In genomic region chr4:23271947-23272346, GRCm38 (mm10) we compare ENCODE assay signal across 23 mouse cellular contexts.
DNase-seq lines count a peak whose midpoint lies in the region; ATAC-seq and TF ChIP-seq lines count a peak whose summit lies in the region.
"Had no signal": no experiment of that assay in that cellular context is flagged by ENCODE, and none has a peak within 500 bp of the region (broad histone marks: within the 10 kb centered on the region; RNA-seq: fewer than 3 reads in every experiment).

No protein-coding gene starts in this region.

- no peak overlapping the region for H3K27ac ChIP-seq in forebrain, embryonic 12.5 days
- no peak overlapping the region for H3K27ac ChIP-seq in forebrain, embryonic 11.5 days (ENCODE audit: low read depth, low read length)
- no peak overlapping the region for H3K27ac ChIP-seq in midbrain, embryonic 13.5 days
- no peak overlapping the region for H3K27ac ChIP-seq in midbrain, postnatal 0 days (ENCODE audit: low read depth, low read length)
- H3K27ac ChIP-seq in kidney, embryonic 16.5 days (ENCODE audit: low read length): no peak overlapping the region
- H3K27ac ChIP-seq: embryonic facial prominence, embryonic 12.5 days; heart, embryonic 13.5 days; liver, embryonic 13.5 days had no signal

- no peak for TF ChIP-seq CTCF in midbrain, postnatal 0 days (IDR thresholded peaks at IDR 0.05)
- no peak for TF ChIP-seq CTCF in brain, embryonic 14.5 days (IDR thresholded peaks at IDR 0.05; ENCODE audit: borderline replicate concordance, extremely low read depth, insufficient read depth, insufficient read length)

- no peaks in the 10 kb centered on the region for H3K36me3 ChIP-seq in forebrain, embryonic 12.5 days (replicated peaks)
- no peaks in the 10 kb centered on the region for H3K36me3 ChIP-seq in forebrain, embryonic 11.5 days (ENCODE audit: control insufficient read depth, insufficient read depth, low read length)
- no peaks in the 10 kb centered on the region for H3K36me3 ChIP-seq in midbrain, embryonic 13.5 days
- H3K36me3 ChIP-seq in midbrain, postnatal 0 days (ENCODE audit: insufficient read depth, low read length): no peaks in the 10 kb centered on the region
- no peaks in the 10 kb centered on the region for H3K36me3 ChIP-seq in kidney, embryonic 16.5 days (ENCODE audit: insufficient read depth, low read length)
- H3K36me3 ChIP-seq: embryonic facial prominence, embryonic 12.5 days; heart, embryonic 13.5 days; liver, embryonic 13.5 days had no signal

- no peak for DNase-seq in forebrain, embryonic 11.5 days (ENCODE audit: low spot score)
- DNase-seq in midbrain, postnatal 0 days (ENCODE audit: low spot score): no peak
- peak; percentile 69 for DNase-seq in brain, embryonic 14.5 days (ENCODE audit: low read depth)
- peak; percentile 48 for DNase-seq in forelimb bud, embryonic 11.5 days (ENCODE audit: low read depth, low spot score)
- DNase-seq in adrenal gland, adult 18-20 months (ENCODE audit: low spot score in 2 of 2): no peak
- DNase-seq: cerebellum, postnatal 10 days; gastrocnemius, postnatal 10 days; heart, adult 11 months; heart, postnatal 36 days; kidney, adult 18-20 months; kidney, postnatal 10 days; layer of hippocampus, postnatal 36 days; left cerebral cortex, postnatal 4 days; liver, embryonic 13.5 days; lung, embryonic 14.5 days; lung, postnatal 36 days; thymus, postnatal 14 days had no signal

- ATAC-seq in forebrain, embryonic 12.5 days (ENCODE audit: low FRiP score): 0 out of 2 replicates have a peak, but pooled peaks have one; percentile 51
- ATAC-seq in forebrain, embryonic 11.5 days (replicated peaks; ENCODE audit: low FRiP score): no peak
- peak; percentile 37; the same call in 1 of the 2 replicates for ATAC-seq in midbrain, embryonic 13.5 days
- ATAC-seq in midbrain, postnatal 0 days (ENCODE audit: low FRiP score): no peak
- ATAC-seq in kidney, embryonic 16.5 days (ENCODE audit: low FRiP score, low TSS enrichment): no peak

- no peaks in the 10 kb centered on the region for H3K4me1 ChIP-seq in forebrain, embryonic 12.5 days
- no peaks in the 10 kb centered on the region for H3K4me1 ChIP-seq in forebrain, embryonic 11.5 days (replicated peaks; ENCODE audit: control insufficient read depth, insufficient read depth, low read length)
- no peaks in the 10 kb centered on the region for H3K4me1 ChIP-seq in midbrain, embryonic 13.5 days (replicated peaks)
- no peaks in the 10 kb centered on the region for H3K4me1 ChIP-seq in midbrain, postnatal 0 days (ENCODE audit: insufficient read depth, low read length)
- no peaks in the 10 kb centered on the region for H3K4me1 ChIP-seq in kidney, embryonic 16.5 days (ENCODE audit: insufficient read depth, low read length)
- H3K4me1 ChIP-seq: embryonic facial prominence, embryonic 12.5 days; heart, embryonic 13.5 days; liver, embryonic 13.5 days had no signal

- no peak for TF ChIP-seq POLR2A in brain, embryonic 14.5 days (IDR thresholded peaks at IDR 0.05; ENCODE audit: borderline replicate concordance, extremely low read depth, insufficient read depth, insufficient read length, poor library complexity, severe bottlenecking)

- H3K9ac ChIP-seq in forebrain, embryonic 12.5 days: no peak overlapping the region
- no peak overlapping the region for H3K9ac ChIP-seq in forebrain, embryonic 11.5 days (ENCODE audit: low read length)
- H3K9ac ChIP-seq in midbrain, embryonic 13.5 days (replicated peaks): no peak overlapping the region
- no peak overlapping the region for H3K9ac ChIP-seq in midbrain, postnatal 0 days (replicated peaks; ENCODE audit: low read length, poor library complexity, severe bottlenecking)
- H3K9ac ChIP-seq in kidney, embryonic 16.5 days (replicated peaks; ENCODE audit: low read length): no peak overlapping the region
- H3K9ac ChIP-seq: embryonic facial prominence, embryonic 12.5 days; heart, embryonic 13.5 days; liver, embryonic 13.5 days; lung, embryonic 14.5 days had no signal

- no peaks in the 10 kb centered on the region for H3K27me3 ChIP-seq in forebrain, embryonic 12.5 days
- H3K27me3 ChIP-seq in forebrain, embryonic 11.5 days (ENCODE audit: control insufficient read depth, insufficient read depth, low read length): no peaks in the 10 kb centered on the region
- no peaks in the 10 kb centered on the region for H3K27me3 ChIP-seq in midbrain, embryonic 13.5 days
- no peaks in the 10 kb centered on the region for H3K27me3 ChIP-seq in midbrain, postnatal 0 days (ENCODE audit: insufficient read depth, low read length)
- H3K27me3 ChIP-seq in kidney, embryonic 16.5 days (ENCODE audit: insufficient read depth, low read length): no peaks in the 10 kb centered on the region
- H3K27me3 ChIP-seq: embryonic facial prominence, embryonic 12.5 days; heart, embryonic 13.5 days; liver, embryonic 13.5 days had no signal

- H3K4me2 ChIP-seq in forebrain, embryonic 12.5 days: no peak overlapping the region
- no peak overlapping the region for H3K4me2 ChIP-seq in forebrain, embryonic 11.5 days (ENCODE audit: low read depth, low read length, severe bottlenecking)
- no peak overlapping the region for H3K4me2 ChIP-seq in midbrain, embryonic 13.5 days (replicated peaks)
- no peak overlapping the region for H3K4me2 ChIP-seq in midbrain, postnatal 0 days (ENCODE audit: low read depth, low read length, poor library complexity, severe bottlenecking)
- no peak overlapping the region for H3K4me2 ChIP-seq in kidney, embryonic 16.5 days (replicated peaks; ENCODE audit: low read depth, low read length)
- H3K4me2 ChIP-seq: embryonic facial prominence, embryonic 12.5 days; heart, embryonic 13.5 days; liver, embryonic 13.5 days; lung, embryonic 14.5 days had no signal

- no peak overlapping the region for H3K4me3 ChIP-seq in forebrain, embryonic 12.5 days (replicated peaks)
- no peak overlapping the region for H3K4me3 ChIP-seq in forebrain, embryonic 11.5 days (ENCODE audit: low read depth, low read length)
- no peak overlapping the region for H3K4me3 ChIP-seq in midbrain, embryonic 13.5 days (replicated peaks)
- no peak overlapping the region for H3K4me3 ChIP-seq in midbrain, postnatal 0 days (ENCODE audit: low read depth, low read length)
- no peak overlapping the region for H3K4me3 ChIP-seq in kidney, embryonic 16.5 days (ENCODE audit: low read length)
- H3K4me3 ChIP-seq: embryonic facial prominence, embryonic 12.5 days; heart, embryonic 13.5 days; liver, embryonic 13.5 days; myocyte had no signal

- no peaks in the 10 kb centered on the region for H3K9me3 ChIP-seq in forebrain, embryonic 12.5 days
- H3K9me3 ChIP-seq in forebrain, embryonic 11.5 days (ENCODE audit: control insufficient read depth, low read length): no peaks in the 10 kb centered on the region
- H3K9me3 ChIP-seq in midbrain, embryonic 13.5 days: no peaks in the 10 kb centered on the region
- H3K9me3 ChIP-seq in midbrain, postnatal 0 days (ENCODE audit: low read length): no peaks in the 10 kb centered on the region
- no peaks in the 10 kb centered on the region for H3K9me3 ChIP-seq in kidney, embryonic 16.5 days (ENCODE audit: low read length)
- H3K9me3 ChIP-seq: embryonic facial prominence, embryonic 12.5 days; heart, embryonic 13.5 days; liver, embryonic 13.5 days had no signal

Comparison
In these comparisons a context has a peak if more than half of its experiments do, and no peak if none do; other contexts are left out.
1. ATAC-seq: peak in forebrain, embryonic 12.5 days (single experiment) and midbrain, embryonic 13.5 days (single experiment); none in forebrain, embryonic 11.5 days (single experiment), midbrain, postnatal 0 days (single experiment) and kidney, embryonic 16.5 days (single experiment).
2. DNase-seq: peak in brain, embryonic 14.5 days (single experiment) and forelimb bud, embryonic 11.5 days (single experiment); none in forebrain, embryonic 11.5 days (single experiment), midbrain, postnatal 0 days (single experiment) and adrenal gland, adult 18-20 months (0 of 2).